Mouse (Mus musculus): Measurements from ENCODE around the gene Abcg4.
"Not testable (repeated sequence)": the region's sequence is repeated elsewhere in the genome, so short reads cannot be mapped to it uniquely, and the experiment has no call there.

The Abcg4 gene

DNA sequence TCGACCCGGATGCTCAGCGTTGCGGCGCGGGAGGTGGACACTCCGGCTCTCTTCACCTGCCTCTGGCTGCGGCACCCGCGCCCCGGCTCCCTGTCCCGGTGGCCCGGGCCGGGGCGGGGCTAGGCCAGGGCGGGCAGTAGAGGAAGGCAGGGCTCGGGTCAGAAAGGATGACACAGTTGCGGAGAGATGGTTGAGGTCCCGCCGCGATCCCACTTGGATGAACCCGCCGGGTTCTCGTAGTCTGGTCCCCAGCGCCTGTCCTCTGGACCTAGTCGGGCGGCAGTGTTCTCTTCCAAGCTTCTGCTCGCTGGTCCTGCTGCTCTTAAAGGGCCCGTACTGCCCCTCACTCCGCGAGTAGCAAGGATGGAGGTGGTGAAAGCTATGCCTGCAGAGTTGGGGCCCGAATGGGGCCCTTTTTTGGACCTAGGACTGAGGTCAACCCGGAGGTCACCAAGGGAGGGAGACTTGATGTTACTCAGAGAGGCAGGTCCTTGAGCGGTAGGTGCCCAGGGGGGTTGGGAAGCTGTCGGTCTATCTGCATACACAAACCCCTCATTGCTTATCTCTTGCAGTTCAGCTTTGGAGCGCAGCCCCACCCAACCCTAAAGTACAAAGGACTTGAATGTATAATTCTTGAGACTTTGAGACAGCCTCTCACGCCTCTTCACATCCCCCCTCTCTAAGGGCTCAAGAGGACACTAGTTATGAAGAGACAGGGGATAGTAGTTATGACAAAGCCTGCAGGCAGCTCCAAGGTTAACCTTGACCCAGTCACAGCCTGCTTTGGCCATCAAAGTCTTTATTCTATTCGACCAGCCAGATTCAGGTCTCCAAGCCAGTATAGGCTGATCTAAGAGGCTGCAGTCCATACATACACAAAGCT lies at the start of gene Abcg4:
Gene Abcg4, minus strand, starts transcription at position 540 of the 883 bp plus-strand sequence.
- DNase-seq (ENCODE audit: low read depth in 2 of 2, low spot score in 2 of 2): no peak

GRCm38 (mm10) chr9:44337436-44338169 lies 49.2 kb upstream of the Abcg4 start:
- no peak for DNase-seq (ENCODE audit: low read depth in 2 of 2, low spot score in 2 of 2)

- no peak for DNase-seq (ENCODE audit: low read depth in 2 of 2, low spot score in 2 of 2)
Measured at GRCm38 (mm10) chr9:44336964-44337363, 48.5 kb upstream of the Abcg4 start.

DNA sequence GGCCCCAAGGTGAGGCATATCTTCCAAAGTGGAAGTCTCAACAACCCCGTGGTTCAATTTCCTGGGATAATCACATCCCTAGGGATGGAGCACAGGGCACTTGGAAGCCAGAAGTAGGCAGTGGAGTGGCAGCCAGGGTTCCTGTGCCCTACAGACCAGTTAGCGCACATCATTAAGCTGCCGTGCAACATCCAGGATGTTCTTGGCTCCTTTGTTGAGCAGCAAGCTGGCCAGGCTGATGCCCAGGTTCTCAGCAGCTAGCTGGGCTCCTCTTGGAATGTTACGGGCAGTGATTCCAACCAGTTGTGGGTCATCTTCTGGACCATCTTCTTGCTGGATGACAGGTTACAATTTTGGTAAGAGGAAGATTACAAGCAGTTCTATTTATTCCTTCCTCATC lies 48.1 kb upstream of the Abcg4 start:
- DNase-seq (ENCODE audit: low read depth in 2 of 2, low spot score in 2 of 2): not testable (repeated sequence)

- no peak for DNase-seq (ENCODE audit: low read depth in 2 of 2, low spot score in 2 of 2)
Measured at GRCm38 (mm10) chr9:44336093-44336406, 47.6 kb upstream of the Abcg4 start.

GRCm38 (mm10) chr9:44335331-44336092 lies 47.1 kb upstream of the Abcg4 start:
- DNase-seq (ENCODE audit: low read depth in 2 of 2, low spot score in 2 of 2): no peak

- DNase-seq (ENCODE audit: low read depth in 2 of 2, low spot score in 2 of 2): peak; percentile 96 to 97
Measured at GRCm38 (mm10) chr9:44334396-44335330, 46.2 kb upstream of the Abcg4 start, which contains the start of gene H2afx. Gene H2afx (plus strand): TSS chr9:44334694.

- DNase-seq (ENCODE audit: low read depth in 2 of 2, low spot score in 2 of 2): no peak
Measured at GRCm38 (mm10) chr9:44332918-44333638, 44.7 kb upstream of the Abcg4 start.

DNA sequence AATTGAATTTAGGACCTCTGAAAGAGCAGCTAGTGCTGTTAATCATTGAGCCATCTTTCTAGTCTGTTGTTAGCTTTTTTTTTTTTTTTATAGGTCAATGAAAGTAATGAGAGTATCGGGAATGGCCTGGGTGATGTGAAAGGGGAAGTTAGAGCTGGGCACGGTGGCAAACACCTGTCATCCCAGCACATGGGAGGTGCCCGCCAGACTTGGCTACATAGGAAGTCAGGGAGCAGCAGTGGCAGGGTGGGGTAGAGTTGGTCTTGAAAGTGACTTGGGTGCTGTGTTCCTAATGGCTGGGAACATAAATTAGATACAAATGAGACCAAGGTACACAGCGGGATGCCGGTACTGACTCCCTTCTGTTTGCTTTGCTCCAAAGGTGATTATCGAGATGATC lies 42.3 kb upstream of the Abcg4 start:
- no peak for DNase-seq (ENCODE audit: low read depth in 2 of 2, low spot score in 2 of 2)

DNA sequence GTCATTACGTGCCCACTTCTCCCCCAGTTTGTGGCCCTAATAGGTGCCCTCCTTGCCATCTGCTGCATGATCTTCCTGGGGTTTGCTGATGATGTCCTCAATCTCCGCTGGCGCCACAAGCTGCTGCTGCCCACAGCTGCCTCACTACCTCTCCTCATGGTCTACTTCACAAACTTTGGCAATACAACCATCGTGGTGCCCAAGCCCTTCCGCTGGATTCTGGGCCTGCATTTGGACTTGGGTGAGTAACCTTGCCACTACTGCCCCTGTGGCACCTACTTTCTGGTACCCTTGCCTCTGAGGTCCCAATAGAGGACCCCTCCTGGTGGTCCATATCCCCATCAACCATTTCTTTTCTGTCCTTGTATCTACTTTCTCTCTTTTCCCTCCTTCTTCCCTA lies 39.5 kb upstream of the Abcg4 start:
- no peak for DNase-seq (ENCODE audit: low read depth in 2 of 2, low spot score in 2 of 2)

DNA sequence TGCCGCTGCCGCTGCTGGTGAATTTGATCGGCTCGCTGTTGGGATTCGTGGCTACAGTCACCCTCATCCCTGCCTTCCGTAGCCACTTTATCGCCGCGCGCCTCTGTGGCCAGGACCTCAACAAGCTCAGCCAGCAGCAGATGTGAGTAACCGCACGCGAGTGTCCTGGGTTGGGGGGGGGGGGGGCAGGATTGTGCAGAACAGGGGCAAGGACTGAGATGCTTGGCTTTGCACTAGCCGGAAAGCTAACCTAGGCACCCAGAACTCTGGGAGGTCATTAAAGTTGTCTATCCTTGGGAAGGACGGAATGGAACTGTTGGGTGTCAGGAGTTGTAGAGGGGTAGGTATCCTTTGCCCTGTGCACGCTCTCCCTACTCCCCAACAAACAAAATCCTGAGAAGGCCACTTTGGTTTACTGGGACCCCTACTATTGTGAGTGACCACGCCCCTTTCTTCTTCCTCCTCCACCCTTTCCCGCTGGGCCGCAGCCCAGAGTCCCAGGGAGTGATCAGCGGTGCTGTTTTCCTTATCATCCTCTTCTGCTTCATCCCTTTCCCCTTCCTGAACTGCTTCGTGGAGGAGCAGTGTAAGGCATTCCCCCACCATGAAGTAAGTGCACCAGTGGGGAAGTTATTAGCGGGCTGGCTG lies 38.8 kb upstream of the Abcg4 start:
- DNase-seq (ENCODE audit: low read depth in 2 of 2, low spot score in 2 of 2): no peak

- peak; percentile 62 to 64 for DNase-seq (ENCODE audit: low read depth in 2 of 2, low spot score in 2 of 2)
Measured at GRCm38 (mm10) chr9:44326371-44327063, 38.1 kb upstream of the Abcg4 start.

DNA sequence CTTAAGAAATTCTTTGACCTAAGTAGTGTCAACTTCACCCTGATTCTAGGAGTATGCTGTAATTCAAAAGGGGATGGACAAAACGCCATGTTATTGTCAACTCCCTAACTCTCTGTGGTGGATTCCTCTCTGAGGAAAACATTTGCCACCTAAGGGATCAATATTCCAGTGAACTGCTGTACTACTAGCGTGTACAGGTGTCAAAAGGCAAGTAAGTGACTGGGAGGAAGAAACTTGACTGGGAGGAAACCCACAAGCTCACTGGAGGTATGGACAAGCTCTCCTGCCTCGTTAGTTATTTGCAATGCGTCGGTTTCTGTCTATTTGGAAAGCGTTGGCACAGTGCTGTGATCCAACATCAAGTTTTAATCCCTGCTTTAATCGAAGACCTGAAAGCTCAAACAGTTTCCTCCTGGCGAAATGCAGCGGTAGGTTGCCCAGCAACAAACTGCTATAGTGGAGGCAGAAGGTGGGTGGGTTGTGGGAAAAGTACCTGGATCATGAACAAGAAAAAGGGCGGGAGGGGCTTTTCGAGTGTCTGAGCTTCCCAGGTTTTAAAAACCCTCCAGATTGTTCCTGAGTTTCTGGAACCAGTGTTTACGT lies 37.5 kb upstream of the Abcg4 start, which contains the start of gene Dpagt1:
Gene Dpagt1, plus strand, starts transcription at position 252 of the 603 bp plus-strand sequence.
- no peak for DNase-seq (ENCODE audit: low read depth in 2 of 2, low spot score in 2 of 2)

GRCm38 (mm10) chr9:44325032-44325767 lies 36.8 kb upstream of the Abcg4 start:
- not testable (repeated sequence) for DNase-seq (ENCODE audit: low read depth in 2 of 2, low spot score in 2 of 2)

DNA sequence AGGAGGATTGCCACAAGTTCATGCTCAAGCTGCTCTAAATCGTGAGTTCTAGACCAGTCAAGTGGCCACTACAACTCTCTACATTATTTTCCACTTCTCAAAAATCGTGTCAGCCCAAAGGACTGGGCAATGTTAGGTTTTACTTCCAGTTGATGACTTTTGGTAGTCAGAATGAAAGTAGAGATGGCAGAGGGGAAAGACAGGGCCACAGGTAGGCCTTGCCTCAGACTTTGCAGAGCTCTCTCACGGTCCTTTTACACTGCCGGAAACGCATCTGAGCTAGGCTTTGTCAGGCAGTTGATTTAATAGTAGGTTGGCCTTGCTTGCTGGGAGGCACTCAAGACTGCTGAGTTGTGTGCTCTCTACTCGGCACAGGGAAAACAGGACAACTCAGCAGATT lies 35.7 kb upstream of the Abcg4 start:
- no peak for DNase-seq (ENCODE audit: low read depth in 2 of 2, low spot score in 2 of 2)

GRCm38 (mm10) chr9:44323656-44324055 lies 35.2 kb upstream of the Abcg4 start:
- not testable (repeated sequence) for DNase-seq (ENCODE audit: low read depth in 2 of 2, low spot score in 2 of 2)

GRCm38 (mm10) chr9:44320799-44321133 lies 32.4 kb upstream of the Abcg4 start:
- DNase-seq (ENCODE audit: low read depth in 2 of 2, low spot score in 2 of 2): no peak

Measured in CD8-positive naive resting alpha-beta T cell, adult 2 months (primary cell).